Mouse (Mus musculus): ENCODE measurements at regions not wholly inside any gene's neighbourhood (a gene's known extent, or its start where the extent isn't known, plus 50 kb on each side); places are given as distances from the start of the nearest gene placed in this dataset.
"Not testable (repeated sequence)": the region's sequence is repeated elsewhere in the genome, so short reads cannot be mapped to it uniquely, and the experiment has no call there.

DNA sequence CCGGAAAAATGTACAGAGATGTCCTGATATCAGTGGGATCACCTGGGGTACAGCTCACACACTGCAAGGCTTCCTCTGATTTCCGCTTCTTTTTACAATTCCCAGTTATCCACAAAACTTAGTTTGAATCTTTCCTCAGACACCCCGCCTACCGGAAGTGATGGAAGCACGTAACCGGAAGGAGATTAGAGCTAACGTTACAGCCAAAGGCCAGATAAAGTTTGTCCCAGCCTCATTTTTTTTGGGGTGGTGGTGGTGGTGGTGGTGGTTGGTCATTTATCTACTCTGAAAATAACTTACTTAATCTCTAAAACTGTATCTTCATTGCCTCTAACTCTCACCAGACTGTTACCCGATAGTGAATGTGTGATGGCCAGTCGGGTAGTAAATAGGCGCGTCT is 88.1 kb downstream of the Phlda1 start:
- 41% methylated on average over 11 of the region's 11 CpGs for WGBS (ENCODE audit: insufficient replicate concordance)
- peaks cover 36% of the 10 kb centered on the region for H3K4me1 ChIP-seq
- H3K4me2 ChIP-seq = peak overlapping the region; percentile 69
- peak overlapping the region; percentile 82 for H3K27ac ChIP-seq
- H3K27me3 ChIP-seq (replicated peaks) = peaks cover 13% of the 10 kb centered on the region
- no peak for ATAC-seq
- peak overlapping the region; percentile 48 for H3K4me3 ChIP-seq
- no peaks in the 10 kb centered on the region for H3K9me3 ChIP-seq (replicated peaks)
- H3K9ac ChIP-seq = peak overlapping the region; percentile 38
- no peaks in the 10 kb centered on the region for H3K36me3 ChIP-seq

GRCm38 (mm10) chr10:111594651-111595050 is 88.6 kb downstream of the Phlda1 start:
- peak overlapping the region; percentile 48 for H3K4me3 ChIP-seq
- no peaks in the 10 kb centered on the region for H3K9me3 ChIP-seq (replicated peaks)
- WGBS (ENCODE audit: insufficient replicate concordance) = 26% methylated on average over 10 of the region's 10 CpGs
- H3K27me3 ChIP-seq (replicated peaks) = peaks cover 13% of the 10 kb centered on the region
- H3K36me3 ChIP-seq = no peaks in the 10 kb centered on the region
- H3K27ac ChIP-seq = peak overlapping the region; percentile 82
- H3K4me2 ChIP-seq = peak overlapping the region; percentile 69
- H3K9ac ChIP-seq = peak overlapping the region; percentile 38
- ATAC-seq = peak; percentile 28; the same call in 1 of the 2 replicates
- H3K4me1 ChIP-seq = peaks cover 39% of the 10 kb centered on the region

- no peaks in the 10 kb centered on the region for H3K36me3 ChIP-seq
- peak; percentile 94 for ATAC-seq
- H3K4me2 ChIP-seq = peak overlapping the region; percentile 69
- peak overlapping the region; percentile 82 for H3K27ac ChIP-seq
- H3K27me3 ChIP-seq (replicated peaks) = peaks cover 14% of the 10 kb centered on the region
- H3K4me3 ChIP-seq = peak overlapping the region; percentile 48
- H3K4me1 ChIP-seq = peaks cover 48% of the 10 kb centered on the region
- no peaks in the 10 kb centered on the region for H3K9me3 ChIP-seq (replicated peaks)
- H3K9ac ChIP-seq = peak overlapping the region; percentile 38; the same call in 1 of the 2 replicates
- WGBS (ENCODE audit: insufficient replicate concordance) = 1% methylated on average over 8 of the region's 8 CpGs
Observed at GRCm38 (mm10) chr10:111595513-111595995, 89.5 kb downstream of the Phlda1 start.

GRCm38 (mm10) chr10:111598650-111599049 is 92.6 kb downstream of the Phlda1 start:
- no peak overlapping the region for H3K4me2 ChIP-seq
- H3K27me3 ChIP-seq (replicated peaks) = peaks cover 19% of the 10 kb centered on the region
- no peak overlapping the region for H3K9ac ChIP-seq
- H3K4me1 ChIP-seq = peaks cover 54% of the 10 kb centered on the region
- no peaks in the 10 kb centered on the region for H3K36me3 ChIP-seq
- 38% methylated on average over 5 of the region's 5 CpGs for WGBS (ENCODE audit: insufficient replicate concordance)
- no peak for ATAC-seq
- no peaks in the 10 kb centered on the region for H3K9me3 ChIP-seq (replicated peaks)
- H3K4me3 ChIP-seq = no peak overlapping the region
- H3K27ac ChIP-seq = no peak overlapping the region

DNA sequence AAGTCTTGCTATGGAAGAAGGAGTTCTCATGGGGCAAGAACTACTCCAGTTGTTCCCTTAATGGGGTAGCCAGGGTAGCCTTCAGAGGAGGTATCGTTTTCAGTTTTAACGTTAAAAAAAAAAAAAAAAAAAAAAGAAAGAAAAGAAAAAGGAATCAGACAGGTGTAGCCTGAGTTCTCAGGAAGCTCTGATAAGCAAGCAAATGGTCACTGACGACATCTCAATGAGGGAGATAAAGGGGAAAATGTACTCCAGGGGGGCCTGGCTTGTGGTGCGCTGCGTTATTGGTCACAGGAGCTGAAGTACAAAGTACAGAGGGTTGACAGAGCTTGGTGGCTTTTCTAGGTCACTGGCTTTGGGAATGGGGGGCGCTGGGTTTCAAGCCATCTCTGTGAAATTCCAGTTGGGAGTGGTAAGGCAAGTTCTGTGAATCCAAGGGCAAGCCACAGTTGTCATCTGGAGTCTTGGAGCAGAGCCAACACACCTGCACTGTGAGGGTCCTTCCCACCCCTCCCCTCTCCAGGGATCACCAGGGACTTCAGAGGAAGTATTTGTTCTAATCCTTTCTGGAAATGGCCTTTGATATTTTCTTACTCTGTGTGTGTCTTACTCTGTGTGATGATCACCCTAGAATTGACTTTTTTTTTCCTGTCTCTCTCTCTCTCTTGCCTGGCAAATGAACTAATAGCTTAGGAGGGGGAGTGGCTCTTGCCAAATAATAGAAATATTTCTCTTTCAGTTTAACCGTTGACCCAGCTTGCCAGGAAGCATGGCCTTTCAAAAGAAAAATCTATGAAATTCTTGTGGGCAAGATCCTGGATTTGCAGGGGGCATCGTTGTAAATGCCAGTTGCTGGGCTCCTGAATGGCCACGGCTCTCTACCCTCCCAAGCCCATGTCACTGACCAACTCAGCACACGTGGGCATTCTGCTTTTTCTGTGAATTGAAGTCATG is 93.5 kb downstream of the Phlda1 start:
- no peaks in the 10 kb centered on the region for H3K36me3 ChIP-seq
- no peak for ATAC-seq

DNA sequence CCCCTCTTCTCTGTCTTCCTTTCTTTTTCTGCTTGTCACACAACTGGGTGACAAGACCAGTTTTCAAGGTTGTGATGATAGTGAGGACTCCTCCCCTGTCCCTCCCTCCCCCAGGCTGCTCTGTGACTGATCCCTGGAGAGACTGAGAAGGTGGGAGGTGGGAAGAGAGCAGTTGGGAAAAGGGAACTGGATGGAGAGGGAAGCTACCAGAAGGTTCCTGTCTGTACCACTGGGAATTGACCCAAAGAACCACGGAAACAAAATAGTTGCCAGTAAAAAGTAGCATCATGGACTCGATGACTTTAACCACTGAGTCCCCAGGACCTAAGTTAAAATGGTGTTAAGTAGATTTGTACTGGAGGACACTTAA is 94.2 kb downstream of the Phlda1 start:
- H3K36me3 ChIP-seq = no peaks in the 10 kb centered on the region
- H3K9ac ChIP-seq = no peak overlapping the region
- no peaks in the 10 kb centered on the region for H3K9me3 ChIP-seq (replicated peaks)
- WGBS (ENCODE audit: insufficient replicate concordance) = 22% methylated on average over 2 of the region's 2 CpGs
- H3K4me3 ChIP-seq = no peak overlapping the region
- H3K4me2 ChIP-seq = no peak overlapping the region
- ATAC-seq = no peak
- peaks cover 19% of the 10 kb centered on the region for H3K27me3 ChIP-seq (replicated peaks)
- peaks cover 43% of the 10 kb centered on the region for H3K4me1 ChIP-seq
- no peak overlapping the region for H3K27ac ChIP-seq

More for the DNA sequence above, 93.5 kb downstream of the Phlda1 start:
- no peak overlapping the region for H3K4me3 ChIP-seq
- H3K27ac ChIP-seq = no peak overlapping the region
- H3K4me2 ChIP-seq = no peak overlapping the region
- H3K9me3 ChIP-seq (replicated peaks) = no peaks in the 10 kb centered on the region
- H3K9ac ChIP-seq = no peak overlapping the region
- H3K4me1 ChIP-seq = peaks cover 50% of the 10 kb centered on the region
- peaks cover 19% of the 10 kb centered on the region for H3K27me3 ChIP-seq (replicated peaks)
- WGBS (ENCODE audit: insufficient replicate concordance) = 47% methylated on average over 10 of the region's 10 CpGs

GRCm38 (mm10) chr10:111600677-111601099 is 94.6 kb downstream of the Phlda1 start:
- Histone ChIP-seq H3K36me3 (no peaks in the 10 kb centered on the region), H3K9ac (no peak overlapping the region; the same call in 1 of the 2 replicates), H3K4me1 (peaks cover 38% of the 10 kb centered on the region), H3K9me3 (replicated peaks) (no peaks in the 10 kb centered on the region), H3K4me2 (no peak overlapping the region), H3K27me3 (replicated peaks) (peaks cover 19% of the 10 kb centered on the region), H3K4me3 (no peak overlapping the region), H3K27ac (no peak overlapping the region)
- ATAC-seq = peak; percentile 19; the same call in 1 of the 2 replicates
- WGBS (ENCODE audit: insufficient replicate concordance) = 8% methylated on average over 2 of the region's 2 CpGs

- 19% methylated on average over 1 of the region's 1 CpGs for WGBS (ENCODE audit: insufficient replicate concordance)
Observed at GRCm38 (mm10) chr10:111603166-111603565, 97.1 kb downstream of the Phlda1 start.

DNA sequence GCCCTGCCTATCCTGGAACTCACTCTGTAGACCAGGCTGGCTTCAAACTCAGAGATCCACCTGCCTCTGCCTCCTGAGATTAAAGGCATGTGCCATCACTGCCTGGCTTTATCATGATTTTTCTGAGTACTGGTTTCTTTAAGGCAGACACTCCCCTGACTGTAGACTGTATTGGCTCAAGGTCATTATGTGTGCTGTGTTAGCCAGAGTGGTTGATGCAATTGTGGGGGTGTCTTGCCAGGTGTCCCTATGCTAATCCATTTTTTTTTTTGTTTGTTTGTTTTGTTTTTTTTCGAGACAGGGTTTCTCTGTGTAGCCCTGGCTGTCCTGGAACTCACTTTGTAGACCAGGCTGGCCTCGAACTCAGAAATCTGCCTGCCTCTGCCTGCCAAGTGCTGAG is 101.3 kb downstream of the Phlda1 start:
- H3K4me2 ChIP-seq; H3K4me1 ChIP-seq; H3K27me3 ChIP-seq (replicated peaks); H3K9ac ChIP-seq; H3K36me3 ChIP-seq; H3K27ac ChIP-seq; H3K9me3 ChIP-seq (replicated peaks); ATAC-seq; H3K4me3 ChIP-seq: not testable (repeated sequence)
- 54% methylated on average over 2 of the region's 2 CpGs for WGBS (ENCODE audit: insufficient replicate concordance)

More at GRCm38 (mm10) chr10:111603166-111603565, 97.1 kb downstream of the Phlda1 start:
- Histone ChIP-seq H3K4me1 (peaks cover 26% of the 10 kb centered on the region), H3K36me3 (no peaks in the 10 kb centered on the region), H3K27ac (no peak overlapping the region), H3K27me3 (replicated peaks) (peaks cover 19% of the 10 kb centered on the region), H3K4me3 (no peak overlapping the region), H3K4me2 (no peak overlapping the region), H3K9ac (no peak overlapping the region), H3K9me3 (replicated peaks) (no peaks in the 10 kb centered on the region)
- ATAC-seq = no peak

GRCm38 (mm10) chr10:111608385-111609093 is 102.5 kb downstream of the Phlda1 start:
- Histone ChIP-seq H3K9me3 (replicated peaks) (no peaks in the 10 kb centered on the region), H3K4me1 (0 out of 2 replicates have a peak, but pooled peaks cover 2% of the 10 kb centered on the region), H3K9ac (no peak overlapping the region), H3K4me3 (no peak overlapping the region), H3K27me3 (replicated peaks) (0 out of 2 replicates have a peak, but pooled peaks cover 8% of the 10 kb centered on the region), H3K4me2 (no peak overlapping the region), H3K36me3 (no peaks in the 10 kb centered on the region), H3K27ac (no peak overlapping the region)
- no peak for ATAC-seq
- WGBS (ENCODE audit: insufficient replicate concordance) = 67% methylated on average over 9 of the region's 9 CpGs

DNA sequence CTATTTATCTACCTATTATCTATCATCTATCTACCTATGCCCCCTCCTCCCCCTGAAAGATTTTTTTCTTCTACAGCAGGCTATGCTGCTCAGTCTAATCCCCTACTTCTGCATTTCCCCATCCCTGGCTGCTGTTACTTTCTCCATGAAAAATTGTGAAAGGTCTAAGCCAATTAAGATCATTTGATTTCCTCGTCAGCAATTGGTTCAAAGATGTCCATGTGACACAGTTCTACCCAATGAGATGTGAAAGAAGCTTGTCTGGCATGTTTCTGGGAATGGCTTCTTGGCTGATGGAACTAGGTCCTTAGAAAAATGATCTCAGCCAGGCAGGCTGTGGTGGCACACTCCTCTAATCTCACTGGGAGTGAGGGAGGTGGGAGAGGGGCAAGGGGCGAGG is 103.8 kb downstream of the Phlda1 start:
- Histone ChIP-seq H3K36me3 (no peaks in the 10 kb centered on the region), H3K9ac (no peak overlapping the region), H3K27ac (no peak overlapping the region), H3K4me3 (no peak overlapping the region), H3K9me3 (replicated peaks) (no peaks in the 10 kb centered on the region), H3K4me1 (0 out of 2 replicates have a peak, but pooled peaks cover 2% of the 10 kb centered on the region), H3K27me3 (replicated peaks) (0 out of 2 replicates have a peak, but pooled peaks cover 8% of the 10 kb centered on the region), H3K4me2 (no peak overlapping the region)
- no peak for ATAC-seq
- 76% methylated on average over 2 of the region's 2 CpGs for WGBS (ENCODE audit: insufficient replicate concordance)

Data from liver, embryonic 12.5 days (tissue).